Mouse (Mus musculus) embryonic facial prominence, embryonic 12.5 days (tissue): ENCODE data around the gene C3ar1. TPM values are rescaled to one million over a fixed set of nuclear protein-coding genes. Genes with fewer than 3 reads are reported as not detected.

ENCODE experiments used
- ATAC-seq: fragments of 200-750 bp; cut with Nextera tagmentation; 2 replicates; pipeline ENCODE4 v1.8.0; 2017; ENCODE audit not compliant: insufficient number of reproducible peaks, insufficient read depth, low FRiP score, low TSS enrichment
- H3K27ac ChIP-seq: fragments of 300-500 bp; sonication (generic); 2 replicates; pipeline ENCODE4 v1.5.1; 2016; ENCODE audit warnings: mild to moderate bottlenecking
- H3K27me3 ChIP-seq: fragments of 300-500 bp; sonication (generic); 2 replicates; pipeline ENCODE4 v1.6.1; 2016; ENCODE audit warnings: mild to moderate bottlenecking, moderate library complexity
- H3K36me3 ChIP-seq: fragments of 300-500 bp; sonication (generic); 2 replicates; pipeline ENCODE4 v1.6.1; 2016; ENCODE audit warnings: mild to moderate bottlenecking
- H3K4me1 ChIP-seq: fragments of 300-500 bp; sonication (generic); 2 replicates; pipeline ENCODE4 v1.6.1; 2016
- H3K4me2 ChIP-seq: fragments of 300-500 bp; sonication (generic); replicated peaks from 2 replicates; pipeline ENCODE4 v1.6.1; 2016; ENCODE audit warnings: mild to moderate bottlenecking, moderate library complexity
- H3K4me3 ChIP-seq: fragments of 300-500 bp; sonication (generic); 2 replicates; pipeline ENCODE4 v1.5.1; 2016; ENCODE audit warnings: mild to moderate bottlenecking
- H3K9ac ChIP-seq: fragments of 300-500 bp; sonication (generic); 2 replicates; pipeline ENCODE4 v1.6.1; 2016; ENCODE audit warnings: mild to moderate bottlenecking, moderate library complexity
- H3K9me3 ChIP-seq: fragments of 300-500 bp; sonication (generic); 2 replicates; pipeline ENCODE4 v1.6.1; 2016; ENCODE audit warnings: mild to moderate bottlenecking, moderate library complexity
- WGBS: fragments of 180-500 bp; shearing (Covaris S2); methylation state at CpG from one replicate; pipeline ENCODE4 v1.1.7; 2016; 5-methylcytosine and 5-hydroxymethylcytosine counted together
- polyA plus RNA-seq: library from polyadenylated mRNA; unstranded; fragments of >200 nt; fragmentation: Nextera tagmentation; extraction: Ambion mirVana; gene quantifications from 2 replicates; pipeline ENCODE4 v1.2.1, GENCODE M21; 2016

The C3ar1 gene
- polyA plus RNA-seq, 1 experiment from 2014 or later, result 2.5 TPM

GRCm38 (mm10) chr6:122867914-122868313 lies 12.0 kb upstream of the C3ar1 start:
- no peak overlapping the region for H3K4me2 ChIP-seq
- no peaks in the 10 kb centered on the region for H3K36me3 ChIP-seq
- H3K27ac ChIP-seq, result no peak overlapping the region
- H3K4me3 ChIP-seq, result no peak overlapping the region
- H3K4me1 ChIP-seq, result no peaks in the 10 kb centered on the region
- WGBS, result 71% methylated on average over 4 of the region's 4 CpGs
- ATAC-seq, result no peak
- H3K27me3 ChIP-seq, result no peaks in the 10 kb centered on the region
- no peak overlapping the region for H3K9ac ChIP-seq
- no peaks in the 10 kb centered on the region for H3K9me3 ChIP-seq

- no peaks in the 10 kb centered on the region for H3K36me3 ChIP-seq
- H3K4me3 ChIP-seq, result no peak overlapping the region
- H3K9ac ChIP-seq, result no peak overlapping the region
- peaks cover 12% of the 10 kb centered on the region; the same call in 1 of the 2 replicates for H3K9me3 ChIP-seq
- H3K27ac ChIP-seq, result no peak overlapping the region
- no peak for ATAC-seq
- WGBS, result 87% methylated on average over 1 of the region's 1 CpGs
- no peaks in the 10 kb centered on the region for H3K27me3 ChIP-seq
- no peaks in the 10 kb centered on the region for H3K4me1 ChIP-seq
- H3K4me2 ChIP-seq, result no peak overlapping the region
Measured at GRCm38 (mm10) chr6:122862871-122863270, 6.9 kb upstream of the C3ar1 start.

- WGBS, result 81% methylated on average over 6 of the region's 6 CpGs
- no peak for ATAC-seq
Measured at GRCm38 (mm10) chr6:122862434-122862833, 6.5 kb upstream of the C3ar1 start.

GRCm38 (mm10) chr6:122854552-122854951 lies 1.4 kb downstream of the C3ar1 start:
- H3K27ac ChIP-seq, result no peak overlapping the region
- H3K4me1 ChIP-seq, result no peaks in the 10 kb centered on the region
- no peak overlapping the region for H3K4me3 ChIP-seq
- H3K36me3 ChIP-seq, result no peaks in the 10 kb centered on the region
- no peaks in the 10 kb centered on the region for H3K9me3 ChIP-seq
- no peak overlapping the region for H3K9ac ChIP-seq
- ATAC-seq, result no peak
- H3K4me2 ChIP-seq, result no peak overlapping the region
- WGBS, result 83% methylated on average over 12 of the region's 12 CpGs
- H3K27me3 ChIP-seq, result no peaks in the 10 kb centered on the region

More at GRCm38 (mm10) chr6:122862434-122862833, 6.5 kb upstream of the C3ar1 start:
- no peaks in the 10 kb centered on the region for H3K36me3 ChIP-seq
- H3K9ac ChIP-seq, result no peak overlapping the region
- no peak overlapping the region for H3K4me3 ChIP-seq
- no peak overlapping the region for H3K27ac ChIP-seq
- H3K4me2 ChIP-seq, result no peak overlapping the region
- no peaks in the 10 kb centered on the region for H3K4me1 ChIP-seq
- H3K27me3 ChIP-seq, result no peaks in the 10 kb centered on the region
- peaks cover 12% of the 10 kb centered on the region; the same call in 1 of the 2 replicates for H3K9me3 ChIP-seq

- WGBS, result 75% methylated on average over 2 of the region's 2 CpGs
- H3K4me1 ChIP-seq, result no peaks in the 10 kb centered on the region
- H3K9ac ChIP-seq, result no peak overlapping the region
- no peaks in the 10 kb centered on the region for H3K36me3 ChIP-seq
- H3K4me2 ChIP-seq, result no peak overlapping the region
- ATAC-seq, result no peak
- H3K27ac ChIP-seq, result no peak overlapping the region
- H3K4me3 ChIP-seq, result no peak overlapping the region
- H3K9me3 ChIP-seq, result no peaks in the 10 kb centered on the region
- H3K27me3 ChIP-seq, result no peaks in the 10 kb centered on the region
Measured at GRCm38 (mm10) chr6:122852696-122853095, 3.3 kb downstream of the C3ar1 start.

GRCm38 (mm10) chr6:122843759-122844158 lies 12.2 kb downstream of the C3ar1 start:
- no peak for ATAC-seq
- no peaks in the 10 kb centered on the region for H3K4me1 ChIP-seq
- peaks cover 43% of the 10 kb centered on the region for H3K36me3 ChIP-seq
- H3K9me3 ChIP-seq, result no peaks in the 10 kb centered on the region
- H3K4me2 ChIP-seq, result no peak overlapping the region
- no peak overlapping the region for H3K9ac ChIP-seq
- no peaks in the 10 kb centered on the region for H3K27me3 ChIP-seq
- H3K4me3 ChIP-seq, result no peak overlapping the region
- 88% methylated on average over 6 of the region's 6 CpGs for WGBS
- H3K27ac ChIP-seq, result no peak overlapping the region

- no peak overlapping the region for H3K9ac ChIP-seq
- no peaks in the 10 kb centered on the region for H3K9me3 ChIP-seq
- H3K27ac ChIP-seq, result no peak overlapping the region
- H3K27me3 ChIP-seq, result no peaks in the 10 kb centered on the region
- H3K4me1 ChIP-seq, result no peaks in the 10 kb centered on the region
- H3K36me3 ChIP-seq, result peaks cover 83% of the 10 kb centered on the region
- WGBS, result 94% methylated on average over 5 of the region's 5 CpGs
- no peak overlapping the region for H3K4me3 ChIP-seq
- ATAC-seq, result no peak
- H3K4me2 ChIP-seq, result no peak overlapping the region
Measured at GRCm38 (mm10) chr6:122837539-122837938, 18.4 kb downstream of the C3ar1 start.

- 92% methylated on average over 3 of the region's 3 CpGs for WGBS
- Histone ChIP-seq H3K27ac (no peak overlapping the region), H3K4me1 (no peaks in the 10 kb centered on the region), H3K9me3 (no peaks in the 10 kb centered on the region), H3K36me3 (peaks cover 87% of the 10 kb centered on the region), H3K4me3 (no peak overlapping the region), H3K4me2 (no peak overlapping the region), H3K9ac (no peak overlapping the region), H3K27me3 (no peaks in the 10 kb centered on the region)
- no peak for ATAC-seq
Measured at GRCm38 (mm10) chr6:122836974-122837373, 19.0 kb downstream of the C3ar1 start.

GRCm38 (mm10) chr6:122834365-122834764 lies 21.6 kb downstream of the C3ar1 start:
- no peaks in the 10 kb centered on the region for H3K27me3 ChIP-seq
- no peaks in the 10 kb centered on the region for H3K4me1 ChIP-seq
- H3K4me2 ChIP-seq, result no peak overlapping the region
- peaks cover 64% of the 10 kb centered on the region for H3K36me3 ChIP-seq
- H3K9me3 ChIP-seq, result no peaks in the 10 kb centered on the region
- no peak for ATAC-seq
- WGBS, result 67% methylated on average over 4 of the region's 4 CpGs
- H3K27ac ChIP-seq, result no peak overlapping the region
- H3K4me3 ChIP-seq, result no peak overlapping the region
- no peak overlapping the region for H3K9ac ChIP-seq

GRCm38 (mm10) chr6:122832880-122833279 lies 23.1 kb downstream of the C3ar1 start:
- Histone ChIP-seq H3K9me3 (no peaks in the 10 kb centered on the region), H3K27ac (no peak overlapping the region), H3K4me3 (no peak overlapping the region), H3K4me2 (no peak overlapping the region), H3K4me1 (no peaks in the 10 kb centered on the region), H3K9ac (no peak overlapping the region), H3K27me3 (no peaks in the 10 kb centered on the region), H3K36me3 (peaks cover 63% of the 10 kb centered on the region)
- no peak for ATAC-seq
- WGBS, result 86% methylated on average over 7 of the region's 7 CpGs

GRCm38 (mm10) chr6:122828086-122828485 lies 27.9 kb downstream of the C3ar1 start:
- no peaks in the 10 kb centered on the region for H3K9me3 ChIP-seq
- H3K27ac ChIP-seq, result no peak overlapping the region
- H3K4me3 ChIP-seq, result no peak overlapping the region
- 40% methylated on average over 13 of the region's 13 CpGs for WGBS
- H3K27me3 ChIP-seq, result no peaks in the 10 kb centered on the region
- H3K9ac ChIP-seq, result no peak overlapping the region
- no peak for ATAC-seq
- H3K4me1 ChIP-seq, result peaks cover 13% of the 10 kb centered on the region
- peaks cover 21% of the 10 kb centered on the region for H3K36me3 ChIP-seq
- H3K4me2 ChIP-seq, result no peak overlapping the region

GRCm38 (mm10) chr6:122825923-122826742 lies 29.8 kb downstream of the C3ar1 start:
- H3K4me1 ChIP-seq, result peaks cover 21% of the 10 kb centered on the region
- H3K27me3 ChIP-seq, result no peaks in the 10 kb centered on the region
- H3K4me2 ChIP-seq, result peak overlapping the region; percentile 68
- WGBS, result 4% methylated on average over 29 of the region's 29 CpGs
- H3K4me3 ChIP-seq, result peak overlapping the region; percentile 41
- H3K9ac ChIP-seq, result peak overlapping the region; percentile 44
- H3K9me3 ChIP-seq, result no peaks in the 10 kb centered on the region
- 0 out of 2 replicates have a peak, but pooled peaks cover 13% of the 10 kb centered on the region for H3K36me3 ChIP-seq
- peak overlapping the region; percentile 50; the same call in 1 of the 2 replicates for H3K27ac ChIP-seq
- ATAC-seq, result peak; percentile 65
